Mouse (Mus musculus) effector memory CD4-positive, alpha-beta T cell, adult 5 months (primary cell): ENCODE data around the gene Olfr854. TPM values are rescaled to one million over a fixed set of nuclear protein-coding genes. Genes with fewer than 3 reads are reported as not detected.

Source experiments
- polyA plus RNA-seq: library from polyadenylated mRNA; unstranded; fragments of 100-300 nt; shearing (Covaris generic); gene quantifications from one replicate; pipeline ENCODE4 v1.2.1, GENCODE M21; 2017

Gene Olfr854
- not detected for polyA plus RNA-seq

DNA sequence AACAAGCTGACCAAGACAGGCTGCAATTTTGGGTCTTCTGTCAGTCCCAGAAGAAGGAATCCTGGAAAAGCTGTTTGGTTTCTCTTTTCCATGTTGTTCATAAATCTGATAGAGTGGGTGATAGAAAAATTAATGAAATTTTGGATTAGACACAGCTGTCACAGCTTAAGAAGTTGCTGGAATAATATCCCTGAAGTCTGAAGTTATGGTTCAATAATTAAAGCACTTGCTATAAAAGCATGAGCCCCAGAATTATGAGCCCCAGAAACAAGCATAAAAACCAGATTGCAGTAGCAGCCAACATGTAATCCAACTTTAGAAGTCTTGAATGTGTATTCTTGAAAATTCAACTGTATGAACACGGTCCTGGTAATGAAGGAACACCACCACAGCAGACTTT lies at the start of gene Olfr854:
TSS of gene Olfr854 (minus strand) at position 101 of the 400 bp plus-strand sequence.

DNA sequence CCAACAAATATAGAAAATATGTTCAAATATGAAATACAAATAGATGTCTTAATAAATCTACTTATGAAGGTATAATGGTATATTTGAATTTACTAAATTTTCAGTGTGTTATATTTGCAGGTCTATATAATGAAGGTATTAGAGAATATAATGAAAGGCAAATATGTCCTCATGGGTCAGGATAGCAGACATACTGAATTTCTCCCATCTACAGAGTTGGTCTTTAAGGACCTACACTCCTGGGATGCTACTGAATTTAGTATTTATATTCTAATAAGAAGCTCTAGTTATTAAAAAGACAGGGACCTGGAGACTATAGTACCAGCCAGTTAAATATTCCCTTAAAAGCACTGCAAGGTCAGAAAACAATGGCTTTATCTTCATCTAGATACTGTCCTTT lies 15.1 kb upstream of the Olfr854 start, which contains the start of gene Olfr855:
TSS of gene Olfr855 (plus strand) at position 301 of the 400 bp plus-strand sequence.

DNA sequence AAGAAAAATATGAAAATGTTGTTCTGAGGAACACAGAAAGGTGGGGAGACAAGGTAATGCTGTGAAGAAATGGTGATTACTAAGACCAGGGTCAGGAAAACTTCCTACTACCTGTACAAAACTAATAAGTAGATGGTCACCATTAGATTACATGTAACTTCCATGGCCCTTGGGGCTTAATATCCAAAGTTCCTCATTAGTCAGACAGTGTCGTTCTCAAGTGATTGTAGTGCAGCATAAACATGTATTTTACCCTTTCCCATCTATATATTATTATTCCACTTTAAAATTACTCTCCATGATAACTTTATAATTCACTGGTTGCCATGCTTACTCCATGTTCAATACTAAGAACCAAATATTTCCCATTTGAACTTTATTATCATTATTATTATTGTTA lies 26.2 kb downstream of the Olfr854 start, which contains the start of gene Olfr853:
TSS of gene Olfr853 (minus strand) at position 101 of the 400 bp plus-strand sequence.

Other genes starting within 250 kb of the Olfr854 start
- not detected for gene Olfr845, start 230.9 kb downstream of the Olfr854 start, polyA plus RNA-seq
- not detected for gene Olfr846, start 203.4 kb downstream of the Olfr854 start, polyA plus RNA-seq
- not detected for gene Olfr847, start 188.7 kb downstream of the Olfr854 start, polyA plus RNA-seq
- not detected for gene Olfr849, start 127.1 kb downstream of the Olfr854 start, polyA plus RNA-seq
- not detected for gene Olfr850, start 89.1 kb downstream of the Olfr854 start, polyA plus RNA-seq
- not detected for gene Olfr851, start 74.1 kb downstream of the Olfr854 start, polyA plus RNA-seq
- not detected for gene Olfr853, start 26.3 kb downstream of the Olfr854 start, polyA plus RNA-seq
- gene Olfr855, start 15.2 kb upstream of the Olfr854 start, polyA plus RNA-seq: not detected
- 26.6 TPM for gene Zfp317, start 54.7 kb upstream of the Olfr854 start, polyA plus RNA-seq
- not detected for gene Olfr857, start 142.1 kb upstream of the Olfr854 start, polyA plus RNA-seq
- gene Olfr58, start 212.9 kb upstream of the Olfr854 start, polyA plus RNA-seq: not detected
- not detected for gene Olfr859, start 237.5 kb upstream of the Olfr854 start, polyA plus RNA-seq